Mouse (Mus musculus): ENCODE results near the gene Tnfrsf13b. TPM values are rescaled to one million over a fixed set of nuclear protein-coding genes. Genes with fewer than 3 reads are reported as not detected.
"Not testable (repeated sequence)": the region's sequence is repeated elsewhere in the genome, so short reads cannot be mapped to it uniquely, and the experiment has no call there.

Gene Tnfrsf13b
- total RNA-seq, 2 experiments from 2014 or later = 2.1 to 2.5 TPM

DNA sequence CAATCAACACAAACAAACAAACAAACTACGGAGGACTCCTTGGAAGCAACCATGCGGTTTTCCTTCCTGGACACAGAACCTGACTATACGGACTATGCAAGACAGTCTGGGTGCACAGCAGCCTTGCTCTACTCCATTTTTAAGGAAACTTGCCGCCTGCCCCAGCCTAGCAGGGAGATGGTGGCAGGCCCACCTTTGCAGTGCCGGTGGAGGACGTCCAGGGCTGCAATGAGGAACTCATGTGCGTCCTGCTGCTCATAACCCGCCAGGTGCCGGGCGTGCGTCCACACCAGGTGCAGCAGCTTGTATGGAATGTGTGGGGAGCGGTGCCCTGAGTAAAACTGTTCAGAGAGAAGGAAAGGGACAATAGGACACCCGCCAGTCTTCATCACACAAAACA, 34.6 kb downstream of the Tnfrsf13b start:
- intact Hi-C loops (cut with DNase I) = no loop called here
- DNase-seq (ENCODE audit: extremely low spot score in 1 of 2, low spot score in 2 of 2) = no peak

DNA sequence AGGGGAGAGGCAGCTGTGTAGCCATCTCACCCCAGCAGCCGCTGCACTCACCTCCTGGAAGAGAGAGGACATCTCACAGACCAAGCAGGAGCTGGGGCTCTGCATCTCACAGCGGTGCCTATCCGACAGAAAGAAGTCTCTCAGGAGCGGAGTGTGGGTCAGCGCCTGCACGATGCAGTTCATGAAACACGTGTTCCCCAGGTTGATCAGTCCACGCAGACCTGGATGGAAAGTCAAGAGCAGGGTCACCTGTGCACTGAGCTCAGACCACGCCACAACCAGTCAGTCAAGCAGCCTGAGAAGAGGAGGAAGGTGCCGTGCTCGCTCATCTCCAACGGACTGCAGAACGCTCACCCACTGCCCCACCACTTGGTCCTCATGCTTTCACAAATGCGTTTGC, 36.2 kb downstream of the Tnfrsf13b start:
- intact Hi-C loops (cut with DNase I) = no loop called here
- no peak for DNase-seq (ENCODE audit: extremely low spot score in 1 of 2, low spot score in 2 of 2)

DNA sequence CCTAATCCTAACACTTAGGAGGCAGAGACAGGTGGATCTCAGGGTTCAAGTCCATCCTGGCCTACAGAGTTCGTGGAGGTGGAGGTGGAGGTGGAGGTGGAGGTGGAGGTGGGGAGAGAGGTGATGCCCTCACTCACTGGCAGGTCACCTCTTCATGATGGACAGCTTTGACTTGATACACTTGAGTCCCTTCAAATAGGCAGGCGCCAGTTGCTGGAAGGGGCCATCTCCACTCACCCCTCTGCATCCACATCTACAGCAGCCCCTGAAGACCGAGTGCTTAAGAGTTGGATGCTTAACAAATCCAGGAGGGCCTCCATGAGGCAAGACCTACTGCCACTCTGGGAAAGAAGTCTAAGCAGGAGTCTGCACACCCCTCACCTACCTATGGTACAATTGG, 36.8 kb downstream of the Tnfrsf13b start:
- intact Hi-C loops (cut with DNase I) = no loop called here
- no peak for DNase-seq (ENCODE audit: extremely low spot score in 1 of 2, low spot score in 2 of 2)

DNA sequence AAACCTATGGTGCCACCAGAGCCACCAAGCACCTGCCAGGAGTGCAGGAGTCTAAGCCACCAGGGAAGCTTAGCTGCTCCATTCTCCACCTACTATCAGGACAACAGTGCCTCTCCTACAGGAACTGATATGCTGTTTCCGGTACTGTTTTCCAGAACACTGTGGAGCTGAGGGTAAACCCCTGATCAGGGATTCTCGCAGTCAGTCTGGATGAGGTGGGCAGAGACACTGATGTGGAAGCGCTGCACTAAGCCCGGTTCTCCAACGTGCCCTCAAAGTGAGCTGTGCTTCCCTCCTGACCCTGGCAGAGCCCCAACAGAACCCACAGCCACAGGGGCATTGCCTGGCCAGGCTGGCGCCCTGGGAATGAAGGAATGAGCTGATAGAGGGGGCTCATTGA, 37.8 kb downstream of the Tnfrsf13b start:
- DNase-seq (ENCODE audit: extremely low spot score in 1 of 2, low spot score in 2 of 2) = no peak
- intact Hi-C loops (cut with DNase I) = no loop called here

DNA sequence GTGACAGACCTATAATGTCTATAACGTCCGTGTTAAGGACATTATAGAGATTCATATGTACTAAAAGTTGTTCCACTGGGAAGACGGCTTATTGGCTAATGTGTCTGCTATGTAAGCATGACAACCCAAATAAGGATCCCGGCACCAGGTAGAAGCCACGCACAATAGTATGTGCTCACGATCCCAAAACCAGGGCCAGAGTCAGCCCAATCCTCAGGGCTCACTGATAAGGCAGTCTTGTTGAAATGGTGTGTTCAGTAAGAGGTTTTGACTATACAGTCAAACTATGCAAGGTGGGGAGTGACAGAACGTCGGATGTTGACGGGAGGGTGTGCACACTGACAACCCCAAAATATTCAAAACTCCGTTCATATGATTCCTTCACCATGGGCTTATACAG, 38.3 kb downstream of the Tnfrsf13b start:
- intact Hi-C loops (cut with DNase I) = no loop called here
- DNase-seq (ENCODE audit: extremely low spot score in 1 of 2, low spot score in 2 of 2) = no peak

DNA sequence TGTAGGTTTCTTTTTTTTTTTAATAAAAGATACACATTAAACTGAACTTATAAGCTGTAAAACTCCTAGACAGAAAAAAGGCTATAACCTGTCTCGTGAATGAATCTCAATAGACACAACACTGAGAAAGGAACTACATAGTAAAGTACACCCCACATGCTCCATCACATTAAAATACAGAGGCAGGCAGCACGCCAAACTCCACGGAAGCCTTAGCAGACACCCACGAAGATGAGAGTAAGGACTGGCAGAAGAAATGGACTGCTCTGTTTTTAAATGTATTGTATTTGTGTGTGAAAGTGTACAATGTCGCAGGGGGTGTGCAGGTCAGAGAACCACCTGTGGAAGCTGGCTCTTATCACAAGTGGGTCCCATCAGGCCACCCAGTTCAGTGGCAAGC, 43.6 kb downstream of the Tnfrsf13b start:
- DNase-seq (ENCODE audit: extremely low spot score in 1 of 2, low spot score in 2 of 2) = no peak
- intact Hi-C loops (cut with DNase I) = no loop called here

DNA sequence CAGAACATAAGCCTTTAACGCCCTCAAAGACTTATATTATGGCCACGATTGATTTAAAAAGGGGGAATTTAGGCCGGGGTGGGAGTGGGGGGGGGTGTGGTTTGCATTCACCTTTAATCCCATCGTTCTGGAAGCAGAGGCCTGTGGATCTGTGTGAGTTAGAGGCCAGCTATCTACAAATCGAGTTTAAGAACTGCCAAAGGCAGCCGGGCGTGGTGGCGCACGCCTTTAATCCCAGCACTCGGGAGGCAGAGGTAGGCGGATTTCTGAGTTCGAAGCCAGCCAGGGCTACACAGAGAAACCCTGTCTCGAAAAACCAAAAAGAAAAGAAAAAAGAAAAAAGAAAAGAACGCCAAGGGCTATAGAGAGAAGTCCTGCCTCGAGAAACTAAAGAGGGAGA, 46.9 kb downstream of the Tnfrsf13b start:
- DNase-seq (ENCODE audit: extremely low spot score in 1 of 2, low spot score in 2 of 2); intact Hi-C loops (cut with DNase I): not testable (repeated sequence)

DNA sequence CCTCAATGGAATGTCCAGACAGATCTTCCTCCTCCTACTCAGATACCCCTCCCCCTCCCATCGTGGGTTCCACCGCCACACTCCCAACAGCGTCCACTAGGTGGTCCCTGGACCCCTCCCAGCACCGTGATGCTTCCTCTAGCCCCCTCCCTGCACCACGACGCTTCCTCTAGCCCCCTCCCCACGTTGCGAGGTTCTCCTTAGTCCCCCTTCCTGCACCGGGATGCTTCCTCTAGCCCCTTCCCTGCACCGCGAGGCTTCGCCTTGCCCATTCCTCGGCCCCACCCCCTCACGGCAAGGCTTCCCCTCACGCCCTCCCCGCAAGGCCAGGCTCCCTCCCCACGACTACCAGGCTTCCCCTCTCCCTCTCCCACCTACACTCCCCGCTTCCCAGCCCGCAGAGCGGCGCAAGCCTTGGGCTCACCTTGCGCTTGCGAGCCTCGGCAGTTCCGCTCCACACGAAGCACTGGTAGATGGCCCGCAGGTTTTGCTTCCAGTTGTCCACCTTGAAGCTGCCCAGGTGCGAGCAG, 47.8 kb downstream of the Tnfrsf13b start:
- intact Hi-C loops (cut with DNase I) = no loop called here
- DNase-seq (ENCODE audit: extremely low spot score in 1 of 2, low spot score in 2 of 2) = peak; percentile 50 to 84

DNA sequence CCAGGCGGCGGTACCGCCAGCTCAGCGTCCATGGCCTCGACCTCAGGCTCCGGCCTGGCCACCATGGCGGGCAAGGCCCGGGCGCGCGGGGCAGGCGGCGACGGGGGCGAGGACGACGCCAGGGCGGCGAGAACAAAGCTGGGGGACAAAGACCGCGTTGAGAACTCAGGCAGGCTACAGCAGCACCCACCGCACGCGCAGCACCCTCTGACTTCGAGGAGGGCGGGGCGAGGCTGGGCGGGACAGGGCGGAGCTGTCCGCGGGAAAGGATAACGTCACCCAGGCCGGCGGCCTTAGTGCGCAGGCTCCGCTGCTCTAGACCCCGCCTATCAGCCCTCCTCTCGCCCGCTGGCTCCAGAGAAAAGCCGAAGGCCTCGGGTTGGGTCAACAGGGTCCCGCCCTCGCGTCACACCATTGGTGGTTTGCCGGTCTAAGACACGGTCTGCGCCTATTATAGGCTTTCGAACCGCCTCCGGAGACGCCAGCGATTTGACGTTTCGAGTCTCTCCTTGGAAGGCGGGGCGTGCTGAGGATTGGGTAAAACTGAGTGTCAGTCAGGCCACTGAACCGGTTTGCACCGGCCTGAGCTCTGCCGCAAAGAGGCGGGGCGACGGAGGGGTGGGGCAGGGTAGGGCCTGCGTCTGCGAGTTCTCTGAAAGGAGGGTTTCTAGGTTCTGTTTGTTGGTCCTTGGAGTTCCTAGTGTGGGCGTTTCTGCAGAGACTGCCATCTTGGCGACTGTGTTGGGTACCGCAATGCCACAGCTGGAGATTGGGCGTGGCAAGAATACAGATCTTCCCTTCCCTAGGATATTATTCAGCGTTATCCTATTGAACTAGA, 48.5 kb downstream of the Tnfrsf13b start, which contains the start of gene Usp22:
Gene Usp22, minus strand, starts transcription at position 235 of the 838 bp plus-strand sequence.
- intact Hi-C loops (cut with DNase I) = no loop called here
- peak; percentile 100 for DNase-seq (ENCODE audit: extremely low spot score in 1 of 2, low spot score in 2 of 2)

DNA sequence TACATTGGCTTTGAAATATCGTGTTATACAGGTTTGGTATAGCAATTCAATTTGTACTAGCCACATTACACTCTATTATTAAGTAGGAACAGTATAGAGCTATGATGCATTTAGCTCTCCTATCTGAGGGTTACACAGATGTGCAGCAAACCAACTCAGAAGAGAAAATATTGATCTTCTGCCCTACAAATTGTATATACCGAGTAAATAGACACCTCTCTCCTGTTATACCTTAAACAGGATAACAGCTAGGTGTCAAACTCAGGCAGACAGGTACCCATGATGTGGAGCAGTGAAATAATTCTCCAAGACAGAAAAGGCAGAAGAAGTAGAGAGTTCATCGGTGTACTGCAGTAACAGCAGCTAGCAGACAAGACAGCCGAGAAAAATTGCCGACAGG, 49.2 kb downstream of the Tnfrsf13b start:
- intact Hi-C loops (cut with DNase I) = no loop called here
- no peak for DNase-seq (ENCODE audit: extremely low spot score in 1 of 2, low spot score in 2 of 2)

DNA sequence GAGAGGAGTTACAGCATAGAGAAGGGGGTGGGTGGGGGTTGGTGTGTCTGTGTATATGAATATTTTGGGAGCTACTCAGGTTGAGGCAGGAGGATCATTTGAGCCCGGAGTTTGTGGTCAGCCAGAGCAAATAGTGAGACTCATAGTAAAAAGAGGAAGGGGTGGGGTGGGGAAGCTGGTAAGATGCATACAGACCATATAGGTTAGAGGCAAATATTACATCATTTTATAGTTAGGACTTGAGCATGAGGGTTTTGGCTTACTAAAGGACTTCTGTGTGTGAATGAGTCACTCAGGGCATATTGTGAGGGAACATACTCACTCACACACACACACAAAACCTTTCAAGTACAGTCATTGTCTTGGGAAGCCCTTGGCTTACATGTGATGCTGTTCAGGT, 49.8 kb downstream of the Tnfrsf13b start:
- intact Hi-C loops (cut with DNase I) = no loop called here
- DNase-seq (ENCODE audit: extremely low spot score in 1 of 2, low spot score in 2 of 2) = no peak

DNA sequence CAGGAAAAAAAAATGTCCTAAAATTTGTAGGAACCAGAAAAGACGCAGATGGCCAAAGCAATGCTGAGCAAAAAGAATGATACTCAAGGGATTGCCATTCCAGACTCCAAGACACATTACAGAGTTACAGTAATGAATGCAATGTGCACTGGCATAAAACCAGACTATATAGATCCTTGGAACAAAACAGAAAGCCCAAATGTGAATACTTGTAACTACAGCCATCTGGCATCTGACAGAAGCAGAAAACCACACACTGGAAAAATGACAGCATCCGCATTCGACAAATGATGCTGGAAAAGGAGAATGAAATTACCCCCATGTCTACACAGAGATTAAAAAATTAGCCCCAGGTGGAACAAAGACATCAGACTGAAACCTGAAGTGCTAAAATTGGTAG, 53.8 kb downstream of the Tnfrsf13b start:
- peak in 1 of 2 experiments; percentile 52 for DNase-seq (ENCODE audit: extremely low spot score in 1 of 2, low spot score in 2 of 2)
- intact Hi-C loops (cut with DNase I) = loop anchor here (10.0 kb wide), 4 partner anchors 76 to 534 kb away; partner anchors contain the start of gene B9d1

DNA sequence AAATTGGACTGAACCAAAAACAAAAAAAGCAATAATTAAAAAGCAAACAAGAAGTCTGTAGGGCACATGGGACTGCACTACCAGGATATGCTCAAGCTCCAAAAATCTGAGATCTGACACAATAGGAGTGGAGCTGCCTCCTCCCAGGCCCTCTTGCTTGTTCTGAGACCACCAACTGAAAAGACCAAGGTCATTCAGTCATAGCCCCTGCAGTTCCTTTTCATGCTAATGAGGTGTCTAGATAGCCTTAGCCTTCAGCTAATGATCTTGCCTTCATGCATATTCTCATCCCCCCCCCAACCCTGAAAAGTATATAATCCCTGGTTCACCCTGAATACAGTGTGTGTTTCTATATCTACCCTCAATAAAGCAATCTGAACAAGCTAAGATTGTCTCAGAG, 55.1 kb downstream of the Tnfrsf13b start:
- DNase-seq (ENCODE audit: extremely low spot score in 1 of 2, low spot score in 2 of 2) = no peak
- intact Hi-C loops (cut with DNase I) = loop anchor here (10.0 kb wide), 4 partner anchors 77 to 533 kb away; partner anchors contain the start of gene B9d1

DNA sequence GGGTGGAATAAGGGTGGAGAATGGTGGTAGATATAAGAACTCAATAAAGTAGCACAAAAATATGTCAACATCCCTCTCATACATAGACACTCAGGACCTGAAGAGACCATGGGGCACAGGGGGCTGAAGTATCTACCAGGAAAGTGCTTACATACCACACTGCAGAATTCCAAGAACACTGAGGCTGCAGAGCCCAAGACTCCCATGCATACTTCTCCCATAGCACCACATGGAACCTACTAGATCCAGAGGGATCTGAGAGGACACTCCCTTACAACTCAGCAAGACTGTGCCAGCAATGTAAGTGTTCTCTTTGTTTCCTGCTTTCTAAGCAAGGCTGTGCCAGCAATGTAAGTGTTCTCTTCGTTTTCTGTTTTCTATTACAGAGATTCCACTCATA, 57.3 kb downstream of the Tnfrsf13b start:
- intact Hi-C loops (cut with DNase I) = loop anchor here (10.0 kb wide), 4 partner anchors 79 to 531 kb away; partner anchors contain the start of gene B9d1

DNA sequence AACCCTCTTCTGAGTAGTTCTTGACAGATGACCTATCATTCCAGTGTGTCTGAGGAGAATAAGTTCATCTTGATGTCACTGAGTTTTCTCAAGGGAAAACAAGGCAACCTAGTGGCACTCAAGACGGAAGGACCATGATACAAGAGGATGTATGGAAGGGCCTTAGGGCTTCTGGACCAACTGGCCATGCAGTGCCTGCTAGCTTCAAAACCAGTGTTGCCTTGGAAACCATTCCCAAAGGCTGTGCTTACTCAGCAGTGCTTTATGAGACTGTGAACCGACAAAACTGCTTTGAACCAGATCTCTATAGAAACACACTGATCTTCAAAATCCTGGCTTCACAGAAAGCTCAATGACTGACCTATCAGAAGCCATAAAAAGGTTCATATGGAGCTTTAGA, 64.2 kb downstream of the Tnfrsf13b start:
- DNase-seq (ENCODE audit: extremely low spot score in 1 of 2, low spot score in 2 of 2) = no peak
- intact Hi-C loops (cut with DNase I) = loop anchor here (5.0 kb wide), 1 partner anchor 217 kb away; no protein-coding TSS in a partner anchor

More for the DNA sequence above, 57.3 kb downstream of the Tnfrsf13b start:
- DNase-seq (ENCODE audit: extremely low spot score in 1 of 2, low spot score in 2 of 2) = no peak

DNA sequence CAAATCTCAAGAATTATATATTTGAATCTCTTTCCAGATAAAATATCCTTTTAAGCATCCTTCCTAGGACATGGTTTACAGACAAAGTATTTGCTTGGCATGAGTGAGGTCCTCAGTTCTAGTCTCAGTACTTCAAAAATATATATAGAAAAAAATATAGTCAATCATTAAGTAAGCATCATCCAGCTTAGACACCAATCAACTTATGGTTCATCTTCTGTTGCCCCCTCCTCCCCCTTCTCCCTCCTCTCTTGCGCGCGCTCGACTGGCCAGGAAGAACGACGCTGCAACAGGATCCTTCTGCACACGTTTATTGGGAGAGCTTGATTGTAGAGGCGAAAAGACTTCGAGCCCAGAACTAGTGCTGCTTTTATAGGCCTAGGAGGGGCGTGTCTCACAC, 65.6 kb downstream of the Tnfrsf13b start:
- DNase-seq (ENCODE audit: extremely low spot score in 1 of 2, low spot score in 2 of 2) = not testable (repeated sequence)
- intact Hi-C loops (cut with DNase I) = loop anchor here (5.0 kb wide), 1 partner anchor 215 kb away; no protein-coding TSS in a partner anchor

DNA sequence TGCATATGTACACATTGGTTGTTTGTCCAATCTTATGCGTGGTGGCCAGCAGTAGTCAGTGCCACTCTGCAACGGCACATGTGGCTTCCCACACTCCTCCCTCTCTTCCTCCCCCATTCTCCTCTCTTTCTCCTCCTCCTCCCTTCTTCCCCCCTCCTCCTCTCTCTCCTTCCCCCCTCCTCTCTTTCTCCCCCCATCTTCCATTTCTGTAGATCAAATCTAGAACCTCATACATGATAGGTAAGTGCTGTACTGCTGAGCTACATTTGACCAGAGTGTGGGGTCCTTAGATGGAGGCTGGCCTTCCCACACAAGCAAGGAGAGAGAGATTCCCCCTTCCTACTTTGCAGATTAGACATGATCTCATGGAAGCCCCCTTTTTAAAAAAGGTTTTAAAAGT, 66.2 kb downstream of the Tnfrsf13b start:
- no peak for DNase-seq (ENCODE audit: extremely low spot score in 1 of 2, low spot score in 2 of 2)
- intact Hi-C loops (cut with DNase I) = loop anchor here (5.0 kb wide), 1 partner anchor 215 kb away; no protein-coding TSS in a partner anchor

DNA sequence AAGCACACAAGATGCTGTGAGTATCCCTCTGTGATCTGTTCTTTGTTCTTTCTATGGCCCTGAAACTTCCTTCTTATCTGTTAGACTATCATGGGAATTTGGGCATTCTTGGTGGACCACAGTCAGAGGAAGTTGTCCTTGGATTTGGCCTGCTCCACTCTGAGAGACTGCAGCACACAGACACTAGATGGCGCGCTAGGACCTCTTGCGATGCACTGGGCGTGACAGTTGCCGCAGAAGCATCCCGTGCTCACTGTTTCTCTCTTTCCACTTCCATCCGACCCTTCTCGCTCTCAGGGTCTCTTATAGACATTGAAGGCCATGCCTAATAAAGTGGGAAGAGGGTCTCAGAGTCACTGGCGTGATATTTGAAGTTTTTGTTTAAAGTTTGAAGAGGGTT, 66.8 kb downstream of the Tnfrsf13b start:
- DNase-seq (ENCODE audit: extremely low spot score in 1 of 2, low spot score in 2 of 2) = peak; percentile 71 to 85
- intact Hi-C loops (cut with DNase I) = loop anchor here (5.0 kb wide), 1 partner anchor 214 kb away; no protein-coding TSS in a partner anchor

DNA sequence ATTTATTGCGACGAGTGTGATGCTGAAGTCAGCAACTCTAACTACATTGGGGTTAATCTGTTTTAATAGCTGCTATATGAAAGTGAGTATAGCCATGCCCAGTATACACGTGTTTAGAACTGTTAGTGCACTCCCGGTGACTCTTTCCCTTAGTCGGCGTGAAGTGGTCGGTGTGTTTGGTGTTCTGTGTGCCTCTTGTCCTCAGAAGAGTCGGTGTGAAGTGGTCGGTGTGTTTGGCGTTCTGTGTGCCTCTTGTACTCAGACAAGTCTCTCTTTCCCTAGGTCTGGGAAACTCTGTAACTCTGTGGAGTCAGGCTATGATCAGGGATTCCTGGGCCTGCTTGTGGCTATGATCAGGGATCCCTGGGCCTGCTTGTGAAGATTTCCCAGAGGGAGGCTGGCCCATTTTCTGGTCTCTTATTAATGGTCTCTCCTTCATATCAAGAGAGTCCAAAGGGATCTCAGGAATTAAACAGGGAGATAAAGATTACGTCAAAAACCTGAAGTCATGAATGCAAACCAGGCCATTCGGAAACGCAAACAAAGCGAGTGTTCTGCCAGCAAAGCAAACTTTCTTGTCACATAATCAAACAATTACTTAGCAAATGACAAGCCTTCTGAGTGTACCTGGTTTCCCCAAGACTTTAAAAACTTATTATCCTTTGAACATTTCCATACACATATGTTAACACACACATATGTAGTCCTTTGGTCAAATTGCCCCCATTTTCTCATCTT, 70.2 kb downstream of the Tnfrsf13b start:
- DNase-seq (ENCODE audit: extremely low spot score in 1 of 2, low spot score in 2 of 2) = no peak
- intact Hi-C loops (cut with DNase I) = no loop called here
